Mouse (Mus musculus) thymus, adult 2 months (tissue): Measurements from ENCODE around the gene Dcakd.

ENCODE experiments used
- CTCF ChIP-seq: fragments of 200-500 bp; IDR thresholded peaks from 2 replicates; pipeline ENCODE4 v1.5.1; 2012; ENCODE audit warnings: mild to moderate bottlenecking, control low read depth, low read length, moderate library complexity, borderline replicate concordance; ENCODE audit not compliant: control insufficient read depth, poor library complexity, insufficient read depth; ENCODE audit errors: extremely low read depth
- POLR2A ChIP-seq: fragments of 200-500 bp; IDR thresholded peaks from 2 replicates; pipeline ENCODE4 v1.6.1; 2012; ENCODE audit warnings: mild to moderate bottlenecking, low read length, control low read depth, moderate library complexity; ENCODE audit not compliant: control insufficient read depth, poor library complexity, insufficient read depth; ENCODE audit errors: extremely low read depth

- TF ChIP-seq POLR2A (no peak), CTCF (no peak)
Observed at GRCm38 (mm10) chr11:102972326-102972725, 55.8 kb downstream of the Dcakd start.
